8 mouse cellular contexts compared by ENCODE assay signal in genomic region chr2:101665058-101665702, GRCm38 (mm10). TPM values are rescaled to one million over a fixed set of nuclear protein-coding genes. Genes with fewer than 3 reads are reported as not detected.
A peak's percentile ranks its signal among the peaks of the same experiment; 100 is the strongest.
DNase-seq lines count a peak whose midpoint lies in the region; ATAC-seq and TF ChIP-seq lines count a peak whose summit lies in the region.

No protein-coding gene starts in this region.

- no peak overlapping the region for H3K9ac ChIP-seq in hindbrain, embryonic 11.5 days (ENCODE audit: low read depth, low read length)
- no peak overlapping the region for H3K9ac ChIP-seq in lung, postnatal 0 days (replicated peaks; ENCODE audit: low read depth)

- DNase-seq in MN1 (ENCODE audit: low spot score) = peak; percentile 72
- peak; percentile 72 for DNase-seq in cerebellum, adult 8-10 months
- peak; percentile 87 for DNase-seq in hindbrain, embryonic 11.5 days (ENCODE audit: low spot score)
- DNase-seq in layer of hippocampus, adult 9-11 months = peak; percentile 90
- peak; percentile 87 for DNase-seq in lung, postnatal 0 days (ENCODE audit: low spot score)
- peak; percentile 64 for DNase-seq in retina, adult 2 months (ENCODE audit: low read depth, low spot score)
- DNase-seq in thymus, postnatal 25 days = peak; percentile 78

- WGBS in hindbrain, embryonic 11.5 days = 24% methylated on average over 9 of the region's 9 CpGs
- 21% methylated on average over 9 of the region's 9 CpGs for WGBS in lung, postnatal 0 days

- peak; percentile 87 for ATAC-seq in frontal cortex, adult (ENCODE audit: low TSS enrichment)
- ATAC-seq in hindbrain, embryonic 11.5 days (ENCODE audit: low FRiP score) = peak; percentile 90
- peak; percentile 57 for ATAC-seq in lung, postnatal 0 days

- H3K36me3 ChIP-seq in hindbrain, embryonic 11.5 days (ENCODE audit: control insufficient read depth, insufficient read depth, low read length) = no peaks in the 10 kb centered on the region
- no peaks in the 10 kb centered on the region for H3K36me3 ChIP-seq in lung, postnatal 0 days (ENCODE audit: insufficient read depth, low read length)

- H3K4me2 ChIP-seq in hindbrain, embryonic 11.5 days (replicated peaks; ENCODE audit: low read depth, low read length) = no peak overlapping the region
- H3K4me2 ChIP-seq in lung, postnatal 0 days (replicated peaks; ENCODE audit: low read depth, low read length) = no peak overlapping the region

- no peak for TF ChIP-seq EP300 in lung, postnatal 0 days (IDR thresholded peaks at IDR 0.05)

- TF ChIP-seq CTCF in lung, postnatal 0 days (IDR thresholded peaks at IDR 0.05) = peak; percentile 97

- no peaks in the 10 kb centered on the region for H3K4me1 ChIP-seq in hindbrain, embryonic 11.5 days (replicated peaks; ENCODE audit: control insufficient read depth, insufficient read depth, low read length)
- no peaks in the 10 kb centered on the region for H3K4me1 ChIP-seq in lung, postnatal 0 days (ENCODE audit: insufficient read depth, low read depth, low read length)

- H3K9me3 ChIP-seq in hindbrain, embryonic 11.5 days (ENCODE audit: control insufficient read depth, low read length) = no peaks in the 10 kb centered on the region
- H3K9me3 ChIP-seq in lung, postnatal 0 days (ENCODE audit: low read length) = no peaks in the 10 kb centered on the region

- no peaks in the 10 kb centered on the region for H3K27me3 ChIP-seq in hindbrain, embryonic 11.5 days (ENCODE audit: control insufficient read depth, insufficient read depth, low read length)
- no peaks in the 10 kb centered on the region for H3K27me3 ChIP-seq in lung, postnatal 0 days (replicated peaks; ENCODE audit: insufficient read depth, low read length)

- H3K4me3 ChIP-seq in hindbrain, embryonic 11.5 days (ENCODE audit: low read depth, low read length) = no peak overlapping the region
- no peak overlapping the region for H3K4me3 ChIP-seq in lung, postnatal 0 days (ENCODE audit: low read depth, low read length)

- H3K27ac ChIP-seq in hindbrain, embryonic 11.5 days (ENCODE audit: low read depth, low read length) = no peak overlapping the region
- no peak overlapping the region for H3K27ac ChIP-seq in lung, postnatal 0 days (ENCODE audit: low read length)

RNA-seq across cellular contexts. Expression of gene Traf6, which starts 13.0 kb away (rescaled TPM):
- 16.5 and 19.2 TPM in 2 replicates for polyA plus RNA-seq in hindbrain, embryonic 11.5 days (2014; fragmentation: Nextera tagmentation; extraction: Ambion mirVana)
- 5.4 and 6.2 TPM in 2 replicates for polyA plus RNA-seq in lung, postnatal 0 days (2015; fragmentation: Nextera tagmentation; extraction: Ambion mirVana)

RNA-seq across cellular contexts. Expression of gene B230118H07Rik, which starts 15.8 kb away (rescaled TPM):
- polyA plus RNA-seq in hindbrain, embryonic 11.5 days (2014; fragmentation: Nextera tagmentation; extraction: Ambion mirVana) = 69.9 and 72.5 TPM in 2 replicates
- 31.3 and 34.6 TPM in 2 replicates for polyA plus RNA-seq in lung, postnatal 0 days (2015; fragmentation: Nextera tagmentation; extraction: Ambion mirVana)

RNA-seq across cellular contexts. Expression of gene Rag1, which starts 15.9 kb away (rescaled TPM):
- polyA plus RNA-seq in hindbrain, embryonic 11.5 days (2014; fragmentation: Nextera tagmentation; extraction: Ambion mirVana) = 0.39 and 0.59 TPM in 2 replicates
- polyA plus RNA-seq in lung, postnatal 0 days (2015; fragmentation: Nextera tagmentation; extraction: Ambion mirVana) = 0.05 and 0.06 TPM in 2 replicates

RNA-seq across cellular contexts. Expression of gene Rag2, which starts 40.7 kb away (rescaled TPM):
- polyA plus RNA-seq in hindbrain, embryonic 11.5 days (2014; fragmentation: Nextera tagmentation; extraction: Ambion mirVana) = 0.06 and 0.49 TPM in 2 replicates
- 0.04 TPM in 1 of 2 replicates, not detected in the other for polyA plus RNA-seq in lung, postnatal 0 days (2015; fragmentation: Nextera tagmentation; extraction: Ambion mirVana)
